Mouse (Mus musculus): ENCODE data around the gene Spsb1. TPM values are rescaled to one million over a fixed set of nuclear protein-coding genes. Genes with fewer than 3 reads are reported as not detected.

Spsb1 gene
- polyA plus RNA-seq, 1 experiment from 2014 or later: 6.8 TPM

DNA sequence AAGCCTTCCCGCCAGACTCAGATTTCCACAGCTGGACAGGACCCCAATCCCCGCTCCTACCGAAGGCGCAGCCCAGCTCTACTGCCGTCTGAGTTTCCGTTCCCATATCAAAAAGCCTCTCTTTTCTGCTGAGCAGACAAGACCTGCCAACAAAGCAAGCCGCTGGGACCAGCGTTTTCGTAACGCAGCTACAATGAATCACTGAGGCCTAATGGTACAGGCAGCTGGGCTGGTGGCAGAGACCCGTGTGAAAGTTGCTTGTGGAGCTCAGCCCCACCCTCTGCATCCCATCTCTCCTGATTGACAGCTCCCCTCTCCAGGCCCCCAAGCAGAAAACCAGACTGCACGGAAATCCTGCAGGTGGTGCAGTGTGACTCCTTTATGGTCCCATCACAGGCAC, 34.0 kb downstream of the Spsb1 start:
- Histone ChIP-seq H3K36me3 (no peaks in the 10 kb centered on the region), H3K27me3 (no peaks in the 10 kb centered on the region), H3K4me1 (peaks cover 14% of the 10 kb centered on the region), H3K9ac (replicated peaks) (no peak overlapping the region), H3K27ac (replicated peaks) (0 out of 2 replicates have a peak overlapping the region, but pooled peaks have one; percentile 11), H3K9me3 (no peaks in the 10 kb centered on the region), H3K4me3 (no peak overlapping the region), H3K4me2 (replicated peaks) (no peak overlapping the region)
- WGBS: 33% methylated on average over 12 of the region's 12 CpGs
- no peak for ATAC-seq (replicated peaks)

DNA sequence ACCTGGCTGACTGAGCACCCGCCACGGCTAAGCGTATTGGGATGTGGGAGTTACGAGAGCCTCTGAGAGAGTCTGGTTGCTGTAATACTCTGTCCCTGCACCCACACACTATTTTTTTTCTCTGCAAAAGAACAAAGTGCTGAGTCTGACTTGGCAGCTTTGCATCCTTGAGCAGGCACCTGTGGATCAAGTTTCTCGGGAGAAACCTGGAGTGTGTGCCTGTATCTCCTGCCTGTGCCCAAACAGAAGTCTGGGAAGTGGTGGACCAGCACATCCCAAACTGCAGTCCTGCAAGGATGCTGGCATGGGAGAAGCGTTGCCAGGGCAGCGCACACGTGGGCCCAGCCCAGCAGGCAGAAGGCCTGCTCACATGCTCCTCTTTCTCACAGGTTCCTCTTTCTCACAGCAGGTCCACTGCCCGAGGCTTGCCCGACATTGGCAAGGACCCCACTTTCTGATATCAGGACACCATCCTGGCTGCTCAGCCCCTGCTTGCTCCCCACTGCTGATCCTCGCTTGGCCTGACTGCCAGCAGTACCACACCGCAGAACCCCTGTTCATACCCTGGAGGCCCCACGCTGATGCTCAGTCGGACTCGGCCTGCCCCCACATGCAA, 36.3 kb downstream of the Spsb1 start:
- H3K27ac ChIP-seq (replicated peaks): no peak overlapping the region
- H3K4me3 ChIP-seq: no peak overlapping the region
- 80% methylated on average over 15 of the region's 15 CpGs for WGBS
- no peak overlapping the region for H3K4me2 ChIP-seq (replicated peaks)
- peaks cover 14% of the 10 kb centered on the region for H3K4me1 ChIP-seq
- ATAC-seq (replicated peaks): no peak
- no peaks in the 10 kb centered on the region for H3K9me3 ChIP-seq
- no peak overlapping the region for H3K9ac ChIP-seq (replicated peaks)
- H3K36me3 ChIP-seq: no peaks in the 10 kb centered on the region
- no peaks in the 10 kb centered on the region for H3K27me3 ChIP-seq

DNA sequence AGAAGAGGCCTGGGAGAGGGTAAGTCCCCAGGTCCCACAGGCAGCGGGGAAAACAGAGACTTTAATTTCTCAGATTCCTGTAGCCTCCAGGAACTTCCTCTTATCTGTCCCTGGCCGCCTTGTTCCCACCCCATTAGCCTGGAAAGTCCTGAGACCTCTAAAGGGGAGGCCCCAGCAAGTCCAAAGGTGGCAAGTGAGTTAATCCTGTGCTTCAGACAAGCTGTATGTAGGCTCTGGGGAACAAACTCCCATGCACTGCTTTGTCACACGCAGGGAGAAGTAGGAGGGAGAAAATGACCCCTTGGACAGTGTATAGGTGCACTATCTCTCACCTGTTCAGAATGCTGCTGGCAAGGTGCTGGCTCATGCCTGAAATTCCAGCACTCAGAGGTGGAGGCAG, 38.0 kb downstream of the Spsb1 start:
- Histone ChIP-seq H3K9ac (replicated peaks) (no peak overlapping the region), H3K9me3 (no peaks in the 10 kb centered on the region), H3K4me2 (replicated peaks) (no peak overlapping the region), H3K27me3 (no peaks in the 10 kb centered on the region), H3K4me3 (no peak overlapping the region), H3K27ac (replicated peaks) (no peak overlapping the region), H3K36me3 (no peaks in the 10 kb centered on the region), H3K4me1 (peaks cover 11% of the 10 kb centered on the region)
- WGBS: 82% methylated on average over 3 of the region's 3 CpGs
- ATAC-seq (replicated peaks): no peak

DNA sequence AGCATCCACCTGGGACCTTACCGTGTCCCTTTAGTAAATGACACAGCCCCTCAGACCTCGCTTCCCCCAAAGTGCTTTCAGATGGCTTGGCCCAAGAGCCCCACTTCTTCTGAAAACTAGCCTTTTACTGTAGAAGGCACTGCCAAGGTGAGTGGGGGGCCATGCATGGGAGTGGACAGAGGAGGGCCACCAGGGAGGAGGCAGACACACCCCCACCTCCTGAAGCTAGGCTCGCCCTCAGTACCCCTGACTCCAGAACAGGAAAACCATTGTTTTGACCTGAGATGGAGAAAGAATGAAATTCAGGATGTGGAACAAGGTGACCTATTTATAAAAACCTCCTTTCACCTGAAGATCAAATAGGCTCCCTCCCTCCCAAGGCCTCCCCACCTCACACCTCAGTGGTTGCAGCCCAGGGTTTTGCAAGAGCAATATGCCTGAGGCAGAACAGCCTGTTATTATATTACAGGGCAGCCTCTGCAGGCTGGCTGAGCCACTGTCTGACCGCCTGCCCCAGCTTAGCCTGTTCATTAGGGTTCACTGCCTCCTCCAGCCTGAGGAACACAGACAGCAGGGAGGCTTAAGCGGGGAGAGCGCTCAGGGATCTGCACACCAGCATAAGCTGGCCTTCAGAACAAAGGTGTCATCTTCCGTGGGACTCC, 41.0 kb downstream of the Spsb1 start:
- no peak overlapping the region for H3K9ac ChIP-seq (replicated peaks)
- no peak overlapping the region for H3K4me2 ChIP-seq (replicated peaks)
- no peak for ATAC-seq (replicated peaks)
- H3K27ac ChIP-seq (replicated peaks): no peak overlapping the region
- H3K4me3 ChIP-seq: no peak overlapping the region
- WGBS: 52% methylated on average over 7 of the region's 7 CpGs
- H3K4me1 ChIP-seq: no peaks in the 10 kb centered on the region
- H3K9me3 ChIP-seq: no peaks in the 10 kb centered on the region
- no peaks in the 10 kb centered on the region for H3K27me3 ChIP-seq
- H3K36me3 ChIP-seq: no peaks in the 10 kb centered on the region

DNA sequence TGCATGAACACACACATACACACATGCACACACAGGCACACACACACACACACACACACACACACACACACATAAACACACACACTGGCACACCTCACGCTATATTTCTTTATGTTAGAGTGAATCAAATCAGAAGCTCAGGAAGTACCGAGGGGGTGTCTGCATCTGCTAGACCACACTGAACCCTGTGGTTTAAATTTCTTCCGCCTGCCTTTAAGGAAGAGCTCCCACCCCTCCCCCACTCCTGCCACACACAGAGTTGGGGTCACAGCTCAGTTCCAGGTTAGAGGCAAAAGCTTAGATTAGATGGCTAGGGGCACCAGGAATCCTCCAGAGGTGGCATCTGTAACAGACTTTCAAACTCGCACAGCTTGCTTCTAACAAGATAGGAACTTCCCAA, 42.4 kb downstream of the Spsb1 start:
- WGBS: 59% methylated on average over 4 of the region's 4 CpGs
- H3K4me3 ChIP-seq: no peak overlapping the region
- H3K27ac ChIP-seq (replicated peaks): no peak overlapping the region
- H3K9me3 ChIP-seq: no peaks in the 10 kb centered on the region
- no peaks in the 10 kb centered on the region for H3K27me3 ChIP-seq
- no peak for ATAC-seq (replicated peaks)
- H3K4me2 ChIP-seq (replicated peaks): no peak overlapping the region
- no peaks in the 10 kb centered on the region for H3K4me1 ChIP-seq
- H3K9ac ChIP-seq (replicated peaks): no peak overlapping the region
- H3K36me3 ChIP-seq: no peaks in the 10 kb centered on the region

DNA sequence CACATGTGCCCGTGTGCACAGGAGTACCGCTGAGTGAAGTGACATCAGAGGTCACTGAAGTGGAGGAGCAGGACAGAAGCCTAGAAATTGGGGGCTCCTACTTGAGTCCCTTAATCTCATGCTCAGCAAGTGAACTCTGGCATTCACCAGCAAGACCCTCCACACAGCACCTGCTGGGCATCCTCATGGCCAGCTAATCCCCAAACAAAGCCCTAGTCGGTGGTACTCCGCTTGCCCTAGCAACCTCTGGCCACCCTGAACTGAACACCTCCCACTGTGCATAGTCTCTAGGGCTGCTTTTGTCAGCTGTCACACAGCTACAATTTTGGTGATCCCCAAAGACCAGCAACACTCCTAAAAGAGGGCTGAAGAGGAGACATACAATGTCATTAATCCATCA, 44.3 kb downstream of the Spsb1 start:
- no peaks in the 10 kb centered on the region for H3K9me3 ChIP-seq
- H3K36me3 ChIP-seq: no peaks in the 10 kb centered on the region
- no peak overlapping the region for H3K4me3 ChIP-seq
- no peaks in the 10 kb centered on the region for H3K27me3 ChIP-seq
- no peaks in the 10 kb centered on the region for H3K4me1 ChIP-seq
- no peak for ATAC-seq (replicated peaks)
- no peak overlapping the region for H3K4me2 ChIP-seq (replicated peaks)
- no peak overlapping the region for H3K27ac ChIP-seq (replicated peaks)
- WGBS: 24% methylated on average over 4 of the region's 4 CpGs
- H3K9ac ChIP-seq (replicated peaks): no peak overlapping the region

DNA sequence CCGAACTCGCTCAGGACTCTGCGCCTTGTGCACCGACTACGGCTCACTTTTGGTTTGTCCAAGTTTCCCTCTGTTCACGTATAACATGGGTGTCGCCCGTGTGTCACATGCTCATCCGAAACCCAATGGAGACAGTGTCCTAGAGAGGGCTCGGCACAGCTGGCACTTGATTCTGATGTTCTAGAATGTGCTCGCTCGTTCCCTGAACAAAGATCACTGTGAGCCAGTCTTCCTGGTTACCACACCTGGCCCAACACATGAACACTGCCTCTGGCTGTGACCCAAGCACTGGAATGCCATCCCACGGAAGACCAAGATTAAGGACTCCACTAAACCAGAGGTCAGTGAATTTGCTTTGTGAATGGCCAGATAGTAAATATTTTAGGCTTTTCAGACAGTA, 45.3 kb downstream of the Spsb1 start:
- Histone ChIP-seq H3K27me3 (no peaks in the 10 kb centered on the region), H3K9me3 (no peaks in the 10 kb centered on the region), H3K4me3 (no peak overlapping the region), H3K9ac (replicated peaks) (no peak overlapping the region), H3K4me2 (replicated peaks) (no peak overlapping the region), H3K27ac (replicated peaks) (no peak overlapping the region), H3K36me3 (no peaks in the 10 kb centered on the region), H3K4me1 (no peaks in the 10 kb centered on the region)
- 90% methylated on average over 13 of the region's 13 CpGs for WGBS
- no peak for ATAC-seq (replicated peaks)

DNA sequence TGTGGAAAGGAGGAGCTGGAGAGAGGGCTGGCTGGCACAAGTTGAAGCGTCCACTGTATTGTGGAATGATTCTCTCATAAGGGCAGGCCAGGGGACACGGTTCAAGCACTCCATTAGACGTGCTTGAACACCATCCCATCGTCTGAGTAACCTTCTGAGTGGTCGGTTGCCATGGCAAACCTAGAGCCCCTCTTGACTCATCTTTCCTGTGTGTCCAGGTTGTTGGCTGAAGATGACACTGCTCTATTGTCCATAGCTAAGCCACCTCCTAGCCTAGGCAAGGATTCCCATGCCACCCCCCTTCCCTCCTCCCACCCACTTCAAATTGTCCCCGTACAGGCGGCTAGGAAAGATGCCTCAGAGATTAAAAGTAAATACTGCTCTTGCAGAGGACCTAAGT, 45.9 kb downstream of the Spsb1 start:
- WGBS: 79% methylated on average over 7 of the region's 7 CpGs
- H3K27ac ChIP-seq (replicated peaks): no peak overlapping the region
- no peak overlapping the region for H3K4me2 ChIP-seq (replicated peaks)
- no peak for ATAC-seq (replicated peaks)
- no peaks in the 10 kb centered on the region for H3K9me3 ChIP-seq
- no peak overlapping the region for H3K9ac ChIP-seq (replicated peaks)
- no peaks in the 10 kb centered on the region for H3K36me3 ChIP-seq
- H3K27me3 ChIP-seq: no peaks in the 10 kb centered on the region
- H3K4me1 ChIP-seq: no peaks in the 10 kb centered on the region
- H3K4me3 ChIP-seq: no peak overlapping the region

DNA sequence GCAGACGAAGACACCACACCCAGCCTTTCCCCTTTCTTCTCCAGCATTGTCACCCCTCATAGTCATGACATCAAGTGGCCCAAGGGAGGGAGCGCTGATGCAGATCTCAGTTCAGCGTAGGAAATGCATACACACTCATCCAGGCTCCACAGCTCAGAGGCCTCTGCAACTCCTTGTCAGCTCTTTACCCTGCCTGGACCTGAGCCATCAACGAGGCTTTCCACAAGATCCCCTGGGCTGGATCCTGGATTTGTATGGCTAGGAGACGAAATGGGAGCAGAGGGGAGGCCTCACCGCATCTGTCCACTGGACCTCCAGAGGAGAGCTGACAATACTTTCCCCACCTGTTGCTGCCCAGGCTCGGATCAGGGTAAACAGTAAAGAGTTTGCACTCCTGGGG, 47.2 kb downstream of the Spsb1 start:
- no peak for ATAC-seq (replicated peaks)
- H3K9me3 ChIP-seq: no peaks in the 10 kb centered on the region
- no peak overlapping the region for H3K4me2 ChIP-seq (replicated peaks)
- H3K4me1 ChIP-seq: no peaks in the 10 kb centered on the region
- H3K27ac ChIP-seq (replicated peaks): no peak overlapping the region
- no peaks in the 10 kb centered on the region for H3K36me3 ChIP-seq
- no peak overlapping the region for H3K4me3 ChIP-seq
- no peak overlapping the region for H3K9ac ChIP-seq (replicated peaks)
- no peaks in the 10 kb centered on the region for H3K27me3 ChIP-seq
- 80% methylated on average over 7 of the region's 7 CpGs for WGBS

DNA sequence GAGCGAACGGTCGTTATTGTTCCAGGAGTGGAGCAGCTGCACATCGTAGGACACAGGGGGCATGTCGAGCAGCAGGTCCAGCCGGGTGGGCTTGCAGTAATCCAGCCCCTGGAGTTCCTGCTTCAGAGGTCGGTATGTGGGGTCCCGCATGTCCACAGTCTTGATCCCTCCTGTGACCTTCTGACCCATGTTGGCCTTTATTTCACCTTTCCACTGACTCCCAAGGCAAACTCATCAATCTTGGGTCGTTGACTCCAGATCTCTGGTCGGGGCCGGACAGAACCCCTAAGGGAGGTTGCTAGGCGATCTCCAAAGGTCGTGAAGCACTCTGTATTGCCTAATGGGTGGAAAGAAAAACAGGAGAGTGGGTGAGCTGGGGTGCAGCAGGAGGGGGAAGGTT, 47.9 kb downstream of the Spsb1 start:
- 72% methylated on average over 13 of the region's 13 CpGs for WGBS
- Histone ChIP-seq H3K9me3 (no peaks in the 10 kb centered on the region), H3K4me3 (no peak overlapping the region), H3K27ac (replicated peaks) (no peak overlapping the region), H3K4me2 (replicated peaks) (no peak overlapping the region), H3K9ac (replicated peaks) (no peak overlapping the region), H3K27me3 (no peaks in the 10 kb centered on the region), H3K4me1 (no peaks in the 10 kb centered on the region), H3K36me3 (no peaks in the 10 kb centered on the region)
- ATAC-seq (replicated peaks): no peak

DNA sequence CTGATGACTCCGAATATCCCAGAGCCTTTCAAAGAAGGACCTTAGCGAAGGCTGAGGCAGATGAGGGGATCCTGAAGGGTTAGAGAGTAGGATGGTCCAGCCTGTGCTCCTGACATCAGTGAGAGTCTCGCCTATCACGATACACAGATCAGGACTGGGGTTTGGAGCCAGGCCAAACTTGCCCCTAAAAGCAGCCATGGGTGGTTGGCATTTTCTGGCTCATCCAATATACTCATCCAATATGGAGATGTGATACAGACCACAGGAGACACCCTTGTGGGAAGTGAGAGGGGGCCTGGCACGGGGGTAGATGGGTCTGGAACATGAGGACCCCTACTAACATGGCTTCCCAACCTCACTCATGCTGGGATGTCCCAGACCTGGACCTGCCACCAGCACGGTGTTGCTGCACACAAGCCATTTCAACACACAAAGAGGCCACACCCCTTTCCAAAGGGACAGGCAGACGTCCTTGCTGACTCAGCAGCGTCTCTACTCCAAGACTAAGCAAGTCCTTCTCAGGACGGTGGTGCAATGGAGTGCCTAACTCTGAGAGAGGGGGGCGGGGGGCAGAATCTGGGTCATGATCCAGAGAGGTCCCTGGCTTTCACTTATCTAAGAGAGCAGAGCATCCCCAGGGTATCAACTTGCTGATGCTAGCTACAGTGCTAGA, 49.4 kb downstream of the Spsb1 start:
- WGBS: 91% methylated on average over 10 of the region's 10 CpGs
- no peaks in the 10 kb centered on the region for H3K4me1 ChIP-seq
- no peak for ATAC-seq (replicated peaks)
- H3K4me2 ChIP-seq (replicated peaks): no peak overlapping the region
- no peaks in the 10 kb centered on the region for H3K36me3 ChIP-seq
- H3K27ac ChIP-seq (replicated peaks): no peak overlapping the region
- no peak overlapping the region for H3K4me3 ChIP-seq
- no peaks in the 10 kb centered on the region for H3K27me3 ChIP-seq
- no peaks in the 10 kb centered on the region for H3K9me3 ChIP-seq
- no peak overlapping the region for H3K9ac ChIP-seq (replicated peaks)

DNA sequence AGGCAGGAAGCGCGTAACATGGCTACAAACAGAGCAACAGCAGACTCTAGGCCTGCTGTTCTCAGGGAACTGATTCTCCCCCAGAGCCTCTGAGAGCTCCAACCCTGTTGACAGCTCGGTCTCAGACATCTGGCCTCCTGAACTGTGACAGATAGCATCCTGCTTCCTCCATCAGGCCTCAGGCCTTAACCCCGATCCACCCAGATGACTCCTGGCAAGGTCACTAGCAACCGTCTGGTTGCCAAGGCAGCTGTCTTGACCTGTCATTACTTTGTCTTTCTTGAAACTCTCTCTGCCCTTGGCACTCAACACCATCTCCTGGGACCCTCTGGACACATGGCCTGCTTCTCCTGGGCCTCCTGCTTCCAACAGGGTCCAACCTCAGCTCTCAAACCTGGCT, 51.8 kb downstream of the Spsb1 start:
- H3K4me2 ChIP-seq (replicated peaks): no peak overlapping the region
- H3K4me3 ChIP-seq: no peak overlapping the region
- no peak for ATAC-seq (replicated peaks)
- WGBS: 85% methylated on average over 5 of the region's 5 CpGs
- no peaks in the 10 kb centered on the region for H3K9me3 ChIP-seq
- H3K4me1 ChIP-seq: no peaks in the 10 kb centered on the region
- no peak overlapping the region for H3K9ac ChIP-seq (replicated peaks)
- H3K27ac ChIP-seq (replicated peaks): no peak overlapping the region
- H3K36me3 ChIP-seq: no peaks in the 10 kb centered on the region
- no peaks in the 10 kb centered on the region for H3K27me3 ChIP-seq

Data from forebrain, embryonic 15.5 days (tissue).